23 mouse cellular contexts compared by ENCODE assay signal in genomic region chr11:18123031-18123430, GRCm38 (mm10).
A peak's percentile ranks its signal among the peaks of the same experiment; 100 is the strongest.
DNase-seq lines count a peak whose midpoint lies in the region; ATAC-seq and TF ChIP-seq lines count a peak whose summit lies in the region.
"Had no signal": no experiment of that assay in that cellular context is flagged by ENCODE, and none has a peak within 500 bp of the region (broad histone marks: within the 10 kb centered on the region; RNA-seq: fewer than 3 reads in every experiment).

No protein-coding gene starts in this region.

- H3K27me3 ChIP-seq in heart, embryonic 10.5 days (ENCODE audit: insufficient read depth, poor library complexity, severe bottlenecking), result no peaks in the 10 kb centered on the region
- H3K27me3 ChIP-seq in forebrain, embryonic 16.5 days (replicated peaks; ENCODE audit: control insufficient read depth, insufficient read depth, low read length), result no peaks in the 10 kb centered on the region
- H3K27me3 ChIP-seq: embryonic facial prominence, embryonic 15.5 days; hindbrain, embryonic 13.5 days; limb, embryonic 15.5 days; liver, embryonic 15.5 days; megakaryocyte, embryonic 14.5 days; neural tube, embryonic 15.5 days had no signal

- intact Hi-C loops in heart, postnatal 36 days (cut with DNase I), result no loop called here

- no peaks in the 10 kb centered on the region for H3K9me3 ChIP-seq in heart, embryonic 10.5 days
- H3K9me3 ChIP-seq in forebrain, embryonic 16.5 days (ENCODE audit: control insufficient read depth, low read length), result no peaks in the 10 kb centered on the region
- H3K9me3 ChIP-seq: embryonic facial prominence, embryonic 15.5 days; hindbrain, embryonic 13.5 days; limb, embryonic 15.5 days; liver, embryonic 15.5 days; megakaryocyte, embryonic 14.5 days; neural tube, embryonic 15.5 days had no signal

- no peak for TF ChIP-seq POLR2A in brain, embryonic 14.5 days (IDR thresholded peaks at IDR 0.05; ENCODE audit: borderline replicate concordance, extremely low read depth, insufficient read depth, insufficient read length, poor library complexity, severe bottlenecking)

- H3K36me3 ChIP-seq in heart, embryonic 10.5 days, result no peaks in the 10 kb centered on the region
- no peaks in the 10 kb centered on the region for H3K36me3 ChIP-seq in forebrain, embryonic 16.5 days (ENCODE audit: control insufficient read depth, insufficient read depth)
- H3K36me3 ChIP-seq: embryonic facial prominence, embryonic 15.5 days; hindbrain, embryonic 13.5 days; limb, embryonic 15.5 days; liver, embryonic 15.5 days; neural tube, embryonic 15.5 days had no signal

- no peak overlapping the region for H3K9ac ChIP-seq in forebrain, embryonic 16.5 days (replicated peaks; ENCODE audit: low read depth, low read length)
- H3K9ac ChIP-seq: embryonic facial prominence, embryonic 15.5 days; hindbrain, embryonic 13.5 days; limb, embryonic 15.5 days; liver, embryonic 15.5 days; neural tube, embryonic 15.5 days had no signal

- peak; percentile 6 to 8 for DNase-seq in heart, postnatal 36 days
- DNase-seq in heart, embryonic 10.5 days (ENCODE audit: low spot score), result no peak
- DNase-seq in brain, embryonic 14.5 days (ENCODE audit: low read depth), result peak; percentile 56
- peak; percentile 7 to 13 for DNase-seq in right cerebral cortex, adult 2 months (ENCODE audit: low spot score in 2 of 2)
- DNase-seq in embryo, embryonic 9.5 days (ENCODE audit: extremely low spot score), result no peak
- no peak for DNase-seq in spleen, postnatal 36 days (ENCODE audit: low spot score in 2 of 2)
- DNase-seq: cerebellum, postnatal 25 days; embryo, embryonic 11 days; gastrocnemius, postnatal 14 days; kidney, adult 2 months; kidney, postnatal 14 days; midbrain, embryonic 14.5 days; thymus, postnatal 4 days had no signal

- no peak overlapping the region for H3K4me3 ChIP-seq in heart, embryonic 10.5 days
- no peak overlapping the region for H3K4me3 ChIP-seq in forebrain, embryonic 16.5 days (replicated peaks; ENCODE audit: low read length)
- H3K4me3 ChIP-seq: embryonic facial prominence, embryonic 15.5 days; heart, adult 2 months; hindbrain, embryonic 13.5 days; limb, embryonic 15.5 days; liver, embryonic 15.5 days; megakaryocyte, embryonic 14.5 days; neural tube, embryonic 15.5 days had no signal

- no peak for TF ChIP-seq CTCF in brain, embryonic 14.5 days (IDR thresholded peaks at IDR 0.05; ENCODE audit: borderline replicate concordance, extremely low read depth, insufficient read depth, insufficient read length)

- H3K27ac ChIP-seq in heart, embryonic 10.5 days, result no peak overlapping the region
- no peak overlapping the region for H3K27ac ChIP-seq in forebrain, embryonic 16.5 days (ENCODE audit: low read length)
- H3K27ac ChIP-seq: embryonic facial prominence, embryonic 15.5 days; heart, adult 2 months; hindbrain, embryonic 13.5 days; limb, embryonic 15.5 days; liver, embryonic 15.5 days; neural tube, embryonic 15.5 days had no signal

- no peak overlapping the region for H3K4me2 ChIP-seq in forebrain, embryonic 16.5 days (ENCODE audit: low read length)
- H3K4me2 ChIP-seq: embryonic facial prominence, embryonic 15.5 days; hindbrain, embryonic 13.5 days; limb, embryonic 15.5 days; liver, embryonic 15.5 days; neural tube, embryonic 15.5 days had no signal

- no peaks in the 10 kb centered on the region for H3K4me1 ChIP-seq in heart, embryonic 10.5 days
- no peaks in the 10 kb centered on the region for H3K4me1 ChIP-seq in forebrain, embryonic 16.5 days (replicated peaks; ENCODE audit: control insufficient read depth, insufficient read depth, low read length)
- H3K4me1 ChIP-seq: embryonic facial prominence, embryonic 15.5 days; hindbrain, embryonic 13.5 days; limb, embryonic 15.5 days; liver, embryonic 15.5 days; megakaryocyte, embryonic 14.5 days; neural tube, embryonic 15.5 days had no signal

- 76% methylated on average over 6 of the region's 6 CpGs for WGBS in heart, embryonic 10.5 days
- WGBS in forebrain, embryonic 16.5 days, result 70% methylated on average over 6 of the region's 6 CpGs

- ATAC-seq in forebrain, embryonic 16.5 days, result peak; percentile 84
- ATAC-seq: inflammation-experienced regulatory T-cells, adult 6 months; lung, postnatal 0 days had no signal

Comparison
In these comparisons a context has a peak if more than half of its experiments do, and no peak if none do; other contexts are left out.
1. DNase-seq: peak in heart, postnatal 36 days (2 of 2), brain, embryonic 14.5 days (single experiment) and right cerebral cortex, adult 2 months (2 of 2); none in heart, embryonic 10.5 days (single experiment), embryo, embryonic 9.5 days (single experiment) and spleen, postnatal 36 days (0 of 2).